Mouse (Mus musculus) ES-CJ7 (cell line): ENCODE data around the gene Armc2.

Source experiments
- DNase-seq: peaks from one replicate; pipeline ENCODE4 v3.0.0; 2011; ENCODE audit warnings: low read depth, low spot score

Gene Armc2

GRCm38 (mm10) chr10:42018016-42018949, at the start of gene Armc2:
Gene Armc2, minus strand, starts transcription at chr10:42018442.
- peak; percentile 57 for DNase-seq

- peak; percentile 59 for DNase-seq
These were observed 46.2 kb upstream of the Armc2 start for GRCm38 (mm10) chr10:42064446-42064845.

- DNase-seq = no peak
These were observed 41.3 kb upstream of the Armc2 start for GRCm38 (mm10) chr10:42059522-42059921.

GRCm38 (mm10) chr10:42057746-42058145, 39.5 kb upstream of the Armc2 start:
- no peak for DNase-seq

- no peak for DNase-seq
These were observed 39.0 kb upstream of the Armc2 start for GRCm38 (mm10) chr10:42057231-42057601.

GRCm38 (mm10) chr10:42056486-42057230, 38.4 kb upstream of the Armc2 start:
- no peak for DNase-seq

- no peak for DNase-seq
These were observed 37.3 kb upstream of the Armc2 start for GRCm38 (mm10) chr10:42055224-42056165.

GRCm38 (mm10) chr10:42051069-42051468, 32.8 kb upstream of the Armc2 start:
- no peak for DNase-seq

GRCm38 (mm10) chr10:42048648-42049047, 30.4 kb upstream of the Armc2 start:
- no peak for DNase-seq

GRCm38 (mm10) chr10:42044574-42044973, 26.3 kb upstream of the Armc2 start:
- no peak for DNase-seq

- DNase-seq = no peak
These were observed 25.1 kb upstream of the Armc2 start for GRCm38 (mm10) chr10:42043307-42043706.

- DNase-seq = no peak
These were observed 24.6 kb upstream of the Armc2 start for GRCm38 (mm10) chr10:42042881-42043280.

GRCm38 (mm10) chr10:42042087-42042486, 23.8 kb upstream of the Armc2 start:
- no peak for DNase-seq

GRCm38 (mm10) chr10:42038571-42038970, 20.3 kb upstream of the Armc2 start:
- DNase-seq = no peak

GRCm38 (mm10) chr10:42037301-42037870, 19.1 kb upstream of the Armc2 start:
- DNase-seq = no peak

GRCm38 (mm10) chr10:42036846-42037245, 18.6 kb upstream of the Armc2 start:
- no peak for DNase-seq

- no peak for DNase-seq
These were observed 15.3 kb upstream of the Armc2 start for GRCm38 (mm10) chr10:42033571-42033970.

GRCm38 (mm10) chr10:42031021-42031420, 12.8 kb upstream of the Armc2 start:
- peak; percentile 93 for DNase-seq

GRCm38 (mm10) chr10:42029502-42029901, 11.3 kb upstream of the Armc2 start:
- DNase-seq = peak; percentile 68

- DNase-seq = no peak
These were observed 9.1 kb upstream of the Armc2 start for GRCm38 (mm10) chr10:42027337-42027736.

- peak; percentile 71 for DNase-seq
These were observed 6.2 kb upstream of the Armc2 start for GRCm38 (mm10) chr10:42024406-42024805.
